Mouse (Mus musculus): ENCODE measurements around the gene Carmil1. TPM values are rescaled to one million over a fixed set of nuclear protein-coding genes. Genes with fewer than 3 reads are reported as not detected.

Gene Carmil1
- polyA plus RNA-seq, 1 experiment from 2014 or later: 51.6 TPM

DNA sequence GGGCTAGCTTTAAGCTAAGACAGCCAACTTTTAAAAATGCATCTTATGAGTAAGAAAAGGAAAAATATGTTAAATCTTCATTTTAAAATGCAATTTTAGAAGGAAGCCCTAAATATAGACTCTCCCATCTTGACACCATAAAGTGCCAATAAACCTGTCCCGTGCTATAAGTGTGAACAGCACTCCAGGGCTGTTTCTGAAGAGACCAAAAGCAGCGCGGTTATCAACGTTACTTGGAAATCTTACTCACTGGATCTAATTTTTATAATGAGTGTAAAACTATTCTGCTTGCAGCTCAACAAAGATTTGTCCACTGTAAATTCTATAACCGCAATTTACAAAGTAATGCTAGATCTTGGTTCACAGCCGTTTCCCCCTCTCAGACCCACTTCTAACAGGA, 232.0 kb downstream of the Carmil1 start:
- Histone ChIP-seq H3K4me1 (no peaks in the 10 kb centered on the region), H3K9me3 (replicated peaks) (no peaks in the 10 kb centered on the region), H3K4me3 (replicated peaks) (no peak overlapping the region), H3K27me3 (no peaks in the 10 kb centered on the region), H3K9ac (no peak overlapping the region), H3K4me2 (no peak overlapping the region), H3K27ac (no peak overlapping the region), H3K36me3 (peaks cover 7% of the 10 kb centered on the region)
- ATAC-seq (replicated peaks; ENCODE audit: low FRiP score): no peak
- WGBS: 89% methylated on average over 6 of the region's 6 CpGs

DNA sequence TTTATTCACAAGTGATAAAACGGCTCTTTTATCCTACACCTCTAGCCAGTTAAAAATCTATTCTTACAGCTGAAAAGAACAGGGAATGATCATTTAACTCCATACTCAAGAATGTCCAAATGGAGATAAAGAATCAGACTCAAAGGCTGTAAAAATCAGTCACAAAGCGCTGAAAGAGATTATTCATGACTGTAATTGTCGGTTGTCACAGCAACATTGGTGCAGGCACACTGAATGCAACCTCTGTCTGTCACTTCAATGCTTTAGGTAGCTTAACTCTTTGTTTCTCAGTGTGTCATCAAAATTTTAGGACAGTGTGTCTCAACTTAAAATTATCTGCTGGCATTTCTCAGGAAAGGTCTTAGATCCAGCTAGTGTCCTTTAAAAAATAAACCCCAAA, 235.3 kb downstream of the Carmil1 start:
- Histone ChIP-seq H3K27me3 (no peaks in the 10 kb centered on the region), H3K4me3 (replicated peaks) (no peak overlapping the region), H3K9me3 (replicated peaks) (no peaks in the 10 kb centered on the region), H3K36me3 (peaks cover 31% of the 10 kb centered on the region), H3K4me1 (no peaks in the 10 kb centered on the region), H3K9ac (no peak overlapping the region), H3K4me2 (no peak overlapping the region), H3K27ac (no peak overlapping the region)
- 81% methylated on average over 3 of the region's 3 CpGs for whole genome bisulfite sequencing
- ATAC-seq (replicated peaks; ENCODE audit: low FRiP score): no peak

DNA sequence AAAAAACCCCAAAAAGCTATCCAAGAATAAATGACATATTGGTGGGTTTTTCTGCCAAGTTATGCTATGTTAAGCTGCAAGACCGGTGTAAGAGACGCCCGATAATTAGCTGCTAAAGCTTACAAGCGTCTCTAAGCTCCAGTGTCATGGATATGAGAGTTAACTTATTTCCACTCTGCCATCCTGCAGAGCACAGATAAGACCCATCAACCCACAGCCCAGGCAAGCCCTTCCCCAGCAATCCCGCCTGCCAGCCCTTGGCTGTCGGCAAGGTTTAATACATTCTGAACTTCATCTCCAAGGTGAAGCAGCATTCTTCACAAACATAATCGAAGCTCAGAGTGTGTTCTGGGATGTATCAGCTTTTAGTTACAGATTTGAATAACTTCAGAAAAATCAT, 240.4 kb downstream of the Carmil1 start:
- Histone ChIP-seq H3K4me2 (no peak overlapping the region), H3K9me3 (replicated peaks) (no peaks in the 10 kb centered on the region), H3K27me3 (no peaks in the 10 kb centered on the region), H3K4me1 (no peaks in the 10 kb centered on the region), H3K36me3 (peaks cover 46% of the 10 kb centered on the region), H3K9ac (no peak overlapping the region), H3K4me3 (replicated peaks) (no peak overlapping the region), H3K27ac (no peak overlapping the region)
- WGBS: 94% methylated on average over 7 of the region's 7 CpGs
- ATAC-seq (replicated peaks; ENCODE audit: low FRiP score): no peak

DNA sequence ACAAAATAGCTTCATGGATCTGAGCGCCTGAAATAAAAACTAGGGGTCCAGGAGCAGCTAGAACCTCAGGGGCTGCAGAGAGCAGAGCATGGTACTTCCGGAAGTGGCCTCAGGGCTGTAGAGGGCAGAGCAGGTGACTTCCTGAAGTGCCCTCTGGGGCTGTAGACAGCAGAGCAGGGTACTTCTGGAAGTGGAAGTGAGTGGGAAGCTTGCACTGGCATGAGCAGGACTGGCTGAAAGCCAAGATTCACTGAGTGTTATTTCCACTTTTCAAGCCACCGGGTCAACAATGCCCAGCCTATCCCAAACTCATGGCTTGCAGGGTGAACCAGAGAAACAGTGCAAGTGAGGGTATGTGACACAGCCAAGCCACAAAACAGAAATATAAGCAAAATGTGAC, 243.1 kb downstream of the Carmil1 start:
- Histone ChIP-seq H3K27ac (no peak overlapping the region), H3K27me3 (no peaks in the 10 kb centered on the region), H3K4me3 (replicated peaks) (no peak overlapping the region), H3K36me3 (peaks cover 29% of the 10 kb centered on the region), H3K4me1 (no peaks in the 10 kb centered on the region), H3K4me2 (no peak overlapping the region), H3K9ac (no peak overlapping the region), H3K9me3 (replicated peaks) (no peaks in the 10 kb centered on the region)
- WGBS: 83% methylated on average over 3 of the region's 3 CpGs
- ATAC-seq (replicated peaks; ENCODE audit: low FRiP score): no peak

DNA sequence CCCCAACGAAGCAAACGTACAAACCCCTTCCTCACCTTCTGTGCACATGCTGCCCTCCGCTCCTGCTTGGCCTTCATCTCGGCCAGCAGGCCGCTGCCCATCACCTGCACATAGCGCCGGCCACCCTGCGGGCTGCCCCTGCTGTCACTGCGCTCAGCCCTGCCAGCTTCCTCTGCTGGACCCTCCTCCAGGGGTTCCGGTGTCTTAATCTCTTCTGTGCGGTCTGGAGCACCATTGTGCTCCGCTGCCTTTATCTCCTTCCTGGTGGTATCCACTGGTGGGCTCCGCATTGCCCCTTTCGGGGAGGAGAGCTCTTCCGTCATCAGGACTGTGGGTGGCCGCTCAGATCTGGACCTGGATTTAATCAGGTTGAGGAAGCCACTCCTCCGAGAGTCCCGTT, 244.4 kb downstream of the Carmil1 start:
- Histone ChIP-seq H3K4me3 (replicated peaks) (no peak overlapping the region), H3K9ac (no peak overlapping the region), H3K4me1 (no peaks in the 10 kb centered on the region), H3K4me2 (no peak overlapping the region), H3K27ac (no peak overlapping the region), H3K36me3 (peaks cover 20% of the 10 kb centered on the region), H3K9me3 (replicated peaks) (no peaks in the 10 kb centered on the region), H3K27me3 (no peaks in the 10 kb centered on the region)
- no peak for ATAC-seq (replicated peaks; ENCODE audit: low FRiP score)
- 88% methylated on average over 18 of the region's 18 CpGs for WGBS

DNA sequence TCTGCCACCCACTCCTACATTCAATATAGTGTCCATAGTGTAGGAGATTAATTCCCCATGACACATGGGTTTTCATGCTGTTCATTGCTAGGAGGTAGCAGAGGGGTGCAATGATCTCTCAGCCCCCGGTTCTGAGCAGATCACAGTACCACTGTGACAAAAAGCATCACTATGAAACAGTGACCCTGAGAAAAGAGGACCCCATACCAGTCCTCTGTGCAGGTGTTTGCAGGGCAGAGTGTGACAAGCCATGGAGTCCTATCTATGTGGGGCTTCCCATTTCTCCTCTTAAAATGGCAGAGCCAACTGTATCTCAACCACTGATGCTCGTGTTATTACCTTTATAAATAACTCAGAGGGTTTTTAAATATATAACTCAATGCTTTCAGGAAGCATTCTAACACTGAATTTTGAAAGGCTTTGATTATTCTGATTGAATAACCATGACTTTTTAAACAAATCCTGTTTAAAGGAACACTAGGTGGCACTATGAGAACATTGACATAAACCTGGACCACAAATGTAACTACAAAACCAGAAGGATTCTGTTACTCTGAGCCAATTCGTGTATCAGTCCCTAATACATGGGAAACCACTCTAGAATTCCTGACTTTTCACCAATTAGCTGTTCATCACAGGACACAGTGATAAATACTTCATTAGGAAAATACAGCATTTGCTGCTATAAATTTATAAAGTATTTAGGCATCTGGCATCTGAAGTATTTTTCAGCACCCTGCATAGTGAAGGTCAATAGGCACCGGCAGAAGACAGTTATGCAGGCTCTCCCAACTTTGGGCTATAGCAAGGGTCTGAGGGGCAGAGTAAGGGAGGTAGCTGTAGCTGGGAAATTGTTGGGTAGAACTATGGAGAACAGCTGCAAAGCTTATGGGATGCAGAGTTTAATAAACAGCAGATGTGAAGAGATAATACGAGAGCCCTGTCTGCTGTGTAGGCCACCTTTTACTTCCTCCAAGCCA, 253.1 kb downstream of the Carmil1 start:
- H3K4me2 ChIP-seq: no peak overlapping the region
- WGBS: 64% methylated on average over 5 of the region's 5 CpGs
- H3K9me3 ChIP-seq (replicated peaks): no peaks in the 10 kb centered on the region
- peaks cover 11% of the 10 kb centered on the region; the same call in 1 of the 2 replicates for H3K36me3 ChIP-seq
- H3K4me3 ChIP-seq (replicated peaks): no peak overlapping the region
- H3K4me1 ChIP-seq: no peaks in the 10 kb centered on the region
- H3K27me3 ChIP-seq: no peaks in the 10 kb centered on the region
- H3K9ac ChIP-seq: no peak overlapping the region
- H3K27ac ChIP-seq: no peak overlapping the region
- no peak for ATAC-seq (replicated peaks; ENCODE audit: low FRiP score)

DNA sequence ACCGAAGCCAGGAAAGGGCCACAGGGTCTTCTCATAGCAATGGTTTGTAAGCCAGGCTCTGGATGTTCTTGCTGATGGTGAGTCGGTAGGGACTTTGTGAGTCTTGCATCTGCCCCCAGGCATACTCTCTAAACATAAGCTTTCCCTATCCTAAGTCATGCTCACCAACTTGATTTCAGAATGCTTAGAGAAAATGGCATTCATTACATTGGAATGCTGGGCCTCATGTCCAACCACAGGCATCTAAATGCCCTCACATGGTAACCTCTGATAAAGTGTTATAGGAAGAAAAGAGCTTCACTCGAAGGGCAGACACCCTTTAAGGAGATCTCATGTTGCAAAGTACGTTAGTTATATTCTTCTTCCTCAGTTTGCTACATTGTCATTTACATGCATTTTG, 262.1 kb downstream of the Carmil1 start:
- Histone ChIP-seq H3K4me2 (no peak overlapping the region), H3K4me1 (no peaks in the 10 kb centered on the region)
- no peak for ATAC-seq (replicated peaks; ENCODE audit: low FRiP score)

DNA sequence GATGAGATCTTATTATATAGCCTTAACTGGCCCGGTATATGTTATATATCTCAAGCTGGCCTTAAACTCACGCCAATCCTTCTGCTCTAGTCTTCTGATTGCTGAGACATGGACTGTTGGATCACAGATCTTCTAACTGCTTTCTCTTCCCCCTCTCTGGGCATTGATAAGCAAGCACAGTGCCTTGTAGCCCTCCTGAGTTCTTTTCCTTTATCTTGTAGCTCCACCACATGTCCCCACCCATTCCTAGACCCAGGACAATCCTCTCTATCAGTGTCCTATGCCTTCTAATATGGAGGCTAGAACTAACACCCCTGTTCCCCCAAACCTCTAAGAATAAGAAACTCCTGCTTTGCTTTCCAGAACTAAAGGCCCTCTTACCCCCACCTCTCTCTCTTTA, 275.1 kb downstream of the Carmil1 start:
- no peaks in the 10 kb centered on the region for H3K9me3 ChIP-seq (replicated peaks)
- ATAC-seq (replicated peaks; ENCODE audit: low FRiP score): no peak
- no peak overlapping the region for H3K9ac ChIP-seq
- no peak overlapping the region for H3K4me2 ChIP-seq
- H3K4me3 ChIP-seq (replicated peaks): no peak overlapping the region
- H3K27ac ChIP-seq: no peak overlapping the region
- H3K36me3 ChIP-seq: 0 out of 2 replicates have a peak, but pooled peaks cover 4% of the 10 kb centered on the region
- WGBS: 82% methylated on average over 2 of the region's 2 CpGs
- H3K4me1 ChIP-seq: no peaks in the 10 kb centered on the region
- no peaks in the 10 kb centered on the region for H3K27me3 ChIP-seq

More for the DNA sequence above, 262.1 kb downstream of the Carmil1 start:
- Histone ChIP-seq H3K9me3 (replicated peaks) (no peaks in the 10 kb centered on the region), H3K9ac (no peak overlapping the region), H3K27me3 (no peaks in the 10 kb centered on the region), H3K27ac (no peak overlapping the region), H3K4me3 (replicated peaks) (no peak overlapping the region), H3K36me3 (0 out of 2 replicates have a peak, but pooled peaks cover 9% of the 10 kb centered on the region)
- whole genome bisulfite sequencing: 85% methylated on average over 4 of the region's 4 CpGs

DNA sequence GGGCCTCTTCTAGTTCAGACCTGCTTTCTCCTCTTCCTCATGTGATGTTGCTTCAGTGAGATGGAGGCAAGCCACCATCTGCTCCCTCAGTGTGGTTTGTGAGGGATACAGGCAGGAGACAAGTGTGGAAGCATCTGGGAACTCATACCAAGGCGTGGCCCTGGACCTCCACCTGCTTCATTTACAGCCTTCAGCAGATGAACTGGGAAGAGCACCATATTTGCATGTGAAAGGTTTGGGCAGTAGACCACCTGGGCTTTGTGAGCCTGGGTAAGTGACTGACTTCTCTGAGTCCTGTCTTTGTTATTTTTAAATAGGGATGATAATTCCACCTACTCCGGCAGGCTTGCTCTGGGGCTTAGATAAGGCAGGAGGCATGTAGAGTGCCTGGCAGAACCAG, 278.8 kb downstream of the Carmil1 start:
- H3K9ac ChIP-seq: no peak overlapping the region
- H3K27ac ChIP-seq: no peak overlapping the region
- H3K27me3 ChIP-seq: no peaks in the 10 kb centered on the region
- no peaks in the 10 kb centered on the region for H3K36me3 ChIP-seq
- H3K4me2 ChIP-seq: no peak overlapping the region
- no peak overlapping the region for H3K4me3 ChIP-seq (replicated peaks)
- no peak for ATAC-seq (replicated peaks; ENCODE audit: low FRiP score)
- H3K9me3 ChIP-seq (replicated peaks): no peaks in the 10 kb centered on the region
- WGBS: 60% methylated on average over 2 of the region's 2 CpGs
- H3K4me1 ChIP-seq: no peaks in the 10 kb centered on the region

DNA sequence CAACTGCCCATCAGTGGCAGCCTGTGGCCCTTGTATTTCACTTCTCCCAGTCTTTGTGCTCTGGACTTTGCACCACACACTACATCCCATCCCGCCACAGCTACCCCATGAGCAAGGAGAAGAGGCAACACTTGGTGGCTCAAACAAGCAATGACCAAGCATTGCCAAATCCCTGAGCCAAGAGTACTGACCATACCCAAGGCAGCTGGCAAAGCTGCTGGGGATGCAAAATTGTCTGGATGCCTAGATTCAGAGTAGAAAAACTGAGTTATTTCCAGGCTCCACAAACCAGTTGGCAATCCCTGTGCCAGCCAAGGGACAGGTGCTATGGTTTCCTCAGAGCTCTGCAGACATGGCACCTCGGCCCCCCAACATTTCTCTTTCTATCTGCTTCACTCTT, 279.5 kb downstream of the Carmil1 start:
- H3K27me3 ChIP-seq: no peaks in the 10 kb centered on the region
- H3K4me1 ChIP-seq: no peaks in the 10 kb centered on the region
- H3K36me3 ChIP-seq: no peaks in the 10 kb centered on the region
- no peak overlapping the region for H3K9ac ChIP-seq
- no peak overlapping the region for H3K4me2 ChIP-seq
- H3K27ac ChIP-seq: no peak overlapping the region
- WGBS: 80% methylated on average over 2 of the region's 2 CpGs
- no peaks in the 10 kb centered on the region for H3K9me3 ChIP-seq (replicated peaks)
- ATAC-seq (replicated peaks; ENCODE audit: low FRiP score): no peak
- H3K4me3 ChIP-seq (replicated peaks): no peak overlapping the region

DNA sequence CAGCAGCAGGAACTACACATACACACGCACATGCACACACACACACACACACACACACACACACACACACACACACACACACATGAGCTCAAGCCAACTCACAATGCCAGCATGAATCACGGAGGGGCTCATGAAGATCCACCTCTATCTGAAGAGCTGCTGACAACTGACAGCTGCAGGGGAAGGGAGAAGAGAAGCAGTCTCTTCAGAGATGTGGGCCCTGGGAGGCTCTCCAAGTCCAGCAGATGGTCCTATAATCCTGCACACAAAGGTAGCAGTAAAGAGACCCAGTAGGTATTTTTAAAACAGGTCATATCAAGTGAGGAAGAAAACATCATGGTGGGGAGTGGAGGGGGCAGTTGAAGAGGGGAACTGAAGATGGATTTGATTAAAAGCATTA, 281.8 kb downstream of the Carmil1 start:
- Histone ChIP-seq H3K4me2 (no peak overlapping the region), H3K27me3 (peaks cover 5% of the 10 kb centered on the region), H3K4me3 (replicated peaks) (no peak overlapping the region), H3K4me1 (0 out of 2 replicates have a peak, but pooled peaks cover 3% of the 10 kb centered on the region), H3K27ac (no peak overlapping the region), H3K36me3 (no peaks in the 10 kb centered on the region), H3K9ac (no peak overlapping the region), H3K9me3 (replicated peaks) (no peaks in the 10 kb centered on the region)
- WGBS: 74% methylated on average over 2 of the region's 2 CpGs
- ATAC-seq (replicated peaks; ENCODE audit: low FRiP score): no peak

DNA sequence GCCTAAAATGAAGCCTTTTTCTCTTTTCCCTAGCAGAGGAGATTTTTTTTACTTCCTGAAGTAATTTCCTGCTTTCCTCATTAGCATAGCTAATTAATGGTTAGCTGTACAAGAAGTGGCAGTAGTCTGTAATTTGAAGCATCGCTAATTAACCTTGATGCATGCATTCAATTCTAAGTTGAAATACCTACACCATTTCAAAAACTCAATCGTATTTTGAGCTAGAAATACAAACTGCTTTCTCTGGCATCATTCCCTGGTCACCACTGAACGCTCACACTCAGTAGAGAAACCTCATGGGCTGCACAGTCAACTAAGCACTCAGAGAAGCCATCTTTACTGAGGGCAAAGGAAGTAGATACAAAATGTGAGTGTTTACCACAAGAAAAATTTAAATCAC, 285.8 kb downstream of the Carmil1 start:
- ATAC-seq (replicated peaks; ENCODE audit: low FRiP score): no peak
- Histone ChIP-seq H3K4me3 (replicated peaks) (no peak overlapping the region), H3K9me3 (replicated peaks) (no peaks in the 10 kb centered on the region), H3K27me3 (peaks cover 31% of the 10 kb centered on the region), H3K27ac (no peak overlapping the region), H3K4me2 (no peak overlapping the region), H3K9ac (no peak overlapping the region), H3K36me3 (no peaks in the 10 kb centered on the region), H3K4me1 (peaks cover 5% of the 10 kb centered on the region)
- WGBS: 64% methylated on average over 3 of the region's 3 CpGs

Data from kidney, embryonic 15.5 days (tissue).